Mouse (Mus musculus): ENCODE measurements around the gene Rhox4e. TPM values are rescaled to one million over a fixed set of nuclear protein-coding genes. Genes with fewer than 3 reads are reported as not detected.

Rhox4e gene
- polyA plus RNA-seq, 1 experiment from 2014 or later: not detected

Other genes with a start within 250 kb of the Rhox4e start
- gene Rhox3a2, start 177.4 kb upstream of the Rhox4e start, polyA plus RNA-seq (2015; fragmentation: Nextera tagmentation; extraction: Ambion mirVana): not detected in 2 replicates
- not detected in 2 replicates for gene Rhox4a2, start 166.6 kb upstream of the Rhox4e start, polyA plus RNA-seq (2015; fragmentation: Nextera tagmentation; extraction: Ambion mirVana)
- not detected in 2 replicates for gene Rhox2b, start 145.3 kb upstream of the Rhox4e start, polyA plus RNA-seq (2015; fragmentation: Nextera tagmentation; extraction: Ambion mirVana)
- not detected in 2 replicates for gene Rhox4b, start 124.9 kb upstream of the Rhox4e start, polyA plus RNA-seq (2015; fragmentation: Nextera tagmentation; extraction: Ambion mirVana)
- gene Rhox2c, start 103.7 kb upstream of the Rhox4e start, polyA plus RNA-seq (2015; fragmentation: Nextera tagmentation; extraction: Ambion mirVana): not detected in 2 replicates
- gene Rhox3c, start 98.8 kb upstream of the Rhox4e start, polyA plus RNA-seq (2015; fragmentation: Nextera tagmentation; extraction: Ambion mirVana): not detected in 2 replicates
- gene Rhox4c, start 77.1 kb upstream of the Rhox4e start, polyA plus RNA-seq (2015; fragmentation: Nextera tagmentation; extraction: Ambion mirVana): not detected in 2 replicates
- gene Rhox2d, start 64.0 kb upstream of the Rhox4e start, polyA plus RNA-seq (2015; fragmentation: Nextera tagmentation; extraction: Ambion mirVana): not detected in 2 replicates
- not detected in 2 replicates for gene Rhox4d, start 43.1 kb upstream of the Rhox4e start, polyA plus RNA-seq (2015; fragmentation: Nextera tagmentation; extraction: Ambion mirVana)
- not detected in 2 replicates for gene Rhox2e, start 27.0 kb upstream of the Rhox4e start, polyA plus RNA-seq (2015; fragmentation: Nextera tagmentation; extraction: Ambion mirVana)
- gene Rhox3e, start 15.4 kb upstream of the Rhox4e start, polyA plus RNA-seq (2015; fragmentation: Nextera tagmentation; extraction: Ambion mirVana): not detected in 2 replicates
- gene Rhox2f, start 14.0 kb downstream of the Rhox4e start, polyA plus RNA-seq (2015; fragmentation: Nextera tagmentation; extraction: Ambion mirVana): not detected in 2 replicates
- not detected in 2 replicates for gene Rhox3f, start 23.6 kb downstream of the Rhox4e start, polyA plus RNA-seq (2015; fragmentation: Nextera tagmentation; extraction: Ambion mirVana)
- not detected in 2 replicates for gene Rhox4f, start 50.3 kb downstream of the Rhox4e start, polyA plus RNA-seq (2015; fragmentation: Nextera tagmentation; extraction: Ambion mirVana)
- not detected in 2 replicates for gene Rhox3g, start 71.2 kb downstream of the Rhox4e start, polyA plus RNA-seq (2015; fragmentation: Nextera tagmentation; extraction: Ambion mirVana)
- gene Rhox2g, start 86.1 kb downstream of the Rhox4e start, polyA plus RNA-seq (2015; fragmentation: Nextera tagmentation; extraction: Ambion mirVana): not detected in 2 replicates
- not detected in 2 replicates for gene Rhox4g, start 93.9 kb downstream of the Rhox4e start, polyA plus RNA-seq (2015; fragmentation: Nextera tagmentation; extraction: Ambion mirVana)
- gene Rhox3h, start 111.4 kb downstream of the Rhox4e start, polyA plus RNA-seq (2015; fragmentation: Nextera tagmentation; extraction: Ambion mirVana): not detected in 2 replicates
- gene Rhox2h, start 115.9 kb downstream of the Rhox4e start, polyA plus RNA-seq (2015; fragmentation: Nextera tagmentation; extraction: Ambion mirVana): not detected in 2 replicates
- 0.17 and 0.34 TPM in 2 replicates for gene Rhox5, start 247.4 kb downstream of the Rhox4e start, polyA plus RNA-seq (2015; fragmentation: Nextera tagmentation; extraction: Ambion mirVana)